Mouse (Mus musculus): ENCODE results near the gene Olfr814. TPM values are rescaled to one million over a fixed set of nuclear protein-coding genes. Genes with fewer than 3 reads are reported as not detected.
"Not testable (repeated sequence)": the region's sequence is repeated elsewhere in the genome, so short reads cannot be mapped to it uniquely, and the experiment has no call there.

Gene Olfr814
- total RNA-seq (2021) = not detected
- long read RNA-seq, experiment 1 = 0 reads
- long read RNA-seq, experiment 2 = 0 reads

- DNase-seq (ENCODE audit: low spot score) = not testable (repeated sequence)
Measured at GRCm38 (mm10) chr10:129879751-129880150, at the start of gene Olfr814. Olfr814 (minus strand) TSS chr10:129879851.

GRCm38 (mm10) chr10:129915497-129915896 lies 35.8 kb upstream of the Olfr814 start, which contains the start of gene Olfr816:
Olfr816 (minus strand) TSS chr10:129915597.
- no peak for DNase-seq (ENCODE audit: low spot score)

- DNase-seq (ENCODE audit: low spot score) = not testable (repeated sequence)
Measured at GRCm38 (mm10) chr10:129905767-129906166, 26.1 kb upstream of the Olfr814 start, which contains the start of gene Olfr815. Olfr815 (minus strand) TSS chr10:129905867.

GRCm38 (mm10) chr10:129885934-129886333 lies 6.3 kb upstream of the Olfr814 start:
- DNase-seq (ENCODE audit: low spot score) = no peak

- DNase-seq (ENCODE audit: low spot score) = not testable (repeated sequence)
Measured at GRCm38 (mm10) chr10:129885496-129885895, 5.8 kb upstream of the Olfr814 start.

GRCm38 (mm10) chr10:129855067-129855466 lies 24.6 kb downstream of the Olfr814 start, which contains the start of gene Olfr813:
Olfr813 (plus strand) TSS chr10:129855367.
- no peak for DNase-seq (ENCODE audit: low spot score)

GRCm38 (mm10) chr10:129847343-129847742 lies 32.3 kb downstream of the Olfr814 start:
- DNase-seq (ENCODE audit: low spot score) = no peak

GRCm38 (mm10) chr10:129845994-129846393 lies 33.7 kb downstream of the Olfr814 start, which contains the start of gene Olfr812:
Olfr812 (minus strand) TSS chr10:129846094.
- no peak for DNase-seq (ENCODE audit: low spot score)

Other genes starting within 250 kb of the Olfr814 start
- not detected for gene Olfr799, start 242.4 kb downstream of the Olfr814 start, total RNA-seq (2021)
- gene Olfr800, start 222.2 kb downstream of the Olfr814 start, total RNA-seq (2021) = not detected
- not detected for gene Olfr801, start 206.0 kb downstream of the Olfr814 start, total RNA-seq (2021)
- gene Olfr802, start 191.7 kb downstream of the Olfr814 start, total RNA-seq (2021) = not detected
- gene Olfr803, start 185.6 kb downstream of the Olfr814 start, total RNA-seq (2021) = not detected
- gene Olfr804, start 176.6 kb downstream of the Olfr814 start, total RNA-seq (2021) = not detected
- gene Olfr805, start 150.5 kb downstream of the Olfr814 start, total RNA-seq (2021) = not detected
- gene Olfr806, start 137.9 kb downstream of the Olfr814 start, total RNA-seq (2021) = not detected
- gene Olfr807, start 122.1 kb downstream of the Olfr814 start, total RNA-seq (2021) = not detected
- not detected for gene Olfr808, start 114.4 kb downstream of the Olfr814 start, total RNA-seq (2021)
- not detected for gene Olfr809, start 105.2 kb downstream of the Olfr814 start, total RNA-seq (2021)
- not detected for gene Olfr810, start 84.9 kb downstream of the Olfr814 start, total RNA-seq (2021)
- gene Olfr811, start 75.5 kb downstream of the Olfr814 start, total RNA-seq (2021) = not detected
- not detected for gene Olfr812, start 33.8 kb downstream of the Olfr814 start, total RNA-seq (2021)
- not detected for gene Olfr813, start 24.5 kb downstream of the Olfr814 start, total RNA-seq (2021)
- not detected for gene Olfr815, start 26.0 kb upstream of the Olfr814 start, total RNA-seq (2021)
- not detected for gene Olfr816, start 35.7 kb upstream of the Olfr814 start, total RNA-seq (2021)
- not detected for gene Olfr818, start 69.2 kb upstream of the Olfr814 start, total RNA-seq (2021)
- not detected for gene Olfr819, start 87.4 kb upstream of the Olfr814 start, total RNA-seq (2021)
- gene Olfr247, start 96.3 kb upstream of the Olfr814 start, total RNA-seq (2021) = not detected
- gene Gm10310, start 105.2 kb upstream of the Olfr814 start, total RNA-seq (2021) = not detected
- not detected for gene Olfr820, start 132.8 kb upstream of the Olfr814 start, total RNA-seq (2021)
- not detected for gene Olfr821, start 150.5 kb upstream of the Olfr814 start, total RNA-seq (2021)
- not detected for gene Olfr822, start 191.4 kb upstream of the Olfr814 start, total RNA-seq (2021)
- gene Olfr823, start 235.5 kb upstream of the Olfr814 start, total RNA-seq (2021) = not detected

Measured in gastrocnemius, adult 18-20 months (tissue).